Mouse (Mus musculus): ENCODE measurements at regions not wholly inside any gene's neighbourhood (a gene's known extent, or its start where the extent isn't known, plus 50 kb on each side); places are given as distances from the start of the nearest gene placed in this dataset.

DNA sequence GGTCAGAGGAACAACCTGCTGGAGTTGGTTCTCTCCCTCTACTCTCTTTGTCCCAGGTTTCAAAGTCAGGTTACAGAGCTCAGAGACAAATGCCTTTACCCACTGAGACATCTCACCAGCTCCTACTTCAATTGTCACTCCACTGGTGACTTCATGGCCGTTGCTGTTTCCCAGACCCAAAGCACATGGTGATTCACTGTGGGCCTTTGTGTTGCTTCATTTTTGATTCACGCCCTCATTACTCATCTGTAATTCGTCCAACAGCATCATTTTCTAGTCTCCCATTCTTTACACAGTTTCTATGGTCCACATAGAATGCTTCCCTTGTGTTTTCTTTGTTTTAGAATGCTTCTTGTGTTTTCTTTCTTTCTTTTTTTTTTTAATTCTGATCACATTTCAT, 498.2 kb downstream of the Igsf11 start:
- Histone ChIP-seq H3K27ac (ENCODE audit: insufficient read depth, low read depth, low read length) (no peak overlapping the region), H3K4me3 (ENCODE audit: insufficient read depth, low read depth, low read length) (no peak overlapping the region), H3K4me1 (ENCODE audit: control insufficient read depth, insufficient read depth, low read length) (no peaks in the 10 kb centered on the region)
- TF ChIP-seq POLR2A (IDR thresholded peaks at IDR 0.05; ENCODE audit: insufficient read depth, low read depth, low read length) (no peak), CTCF (IDR thresholded peaks at IDR 0.05; ENCODE audit: insufficient read depth, low read depth, low read length) (no peak)
- 45% methylated on average over 3 of the region's 3 CpGs for WGBS

DNA sequence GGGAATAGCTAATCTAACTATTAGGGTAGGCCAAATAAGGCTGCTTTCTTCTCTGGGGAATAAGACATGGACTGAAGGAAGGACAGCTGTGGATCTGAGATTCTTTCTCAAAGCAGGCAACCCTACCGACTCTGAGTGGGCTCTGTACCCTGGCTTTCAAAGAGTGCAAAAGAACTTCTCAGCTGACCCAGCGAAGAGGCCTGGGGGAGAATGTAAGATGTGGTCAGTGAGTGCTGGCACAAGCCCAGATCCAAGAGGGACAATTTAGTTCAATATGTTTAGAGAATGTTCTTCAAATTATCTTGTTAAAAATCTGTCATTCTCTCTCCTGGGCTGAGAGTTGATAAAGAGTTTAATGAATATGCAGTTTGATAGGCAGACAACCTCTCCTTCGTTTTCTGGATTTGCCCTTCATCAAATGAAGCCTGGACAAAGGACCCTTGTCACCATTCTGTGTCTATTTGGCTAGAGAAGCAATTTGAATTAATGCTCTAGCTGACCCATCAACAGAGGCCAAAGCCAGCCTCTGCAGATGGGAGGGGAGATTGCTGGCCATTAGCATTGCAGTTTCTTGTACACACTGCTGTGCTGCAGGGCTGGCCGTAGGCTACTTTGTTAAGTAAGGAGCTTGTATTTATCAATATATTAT, 509.8 kb downstream of the Igsf11 start:
- Histone ChIP-seq H3K27ac (ENCODE audit: insufficient read depth, low read depth, low read length) (no peak overlapping the region), H3K4me1 (ENCODE audit: control insufficient read depth, insufficient read depth, low read length) (no peaks in the 10 kb centered on the region)
- WGBS: 58% methylated on average over 4 of the region's 4 CpGs

DNA sequence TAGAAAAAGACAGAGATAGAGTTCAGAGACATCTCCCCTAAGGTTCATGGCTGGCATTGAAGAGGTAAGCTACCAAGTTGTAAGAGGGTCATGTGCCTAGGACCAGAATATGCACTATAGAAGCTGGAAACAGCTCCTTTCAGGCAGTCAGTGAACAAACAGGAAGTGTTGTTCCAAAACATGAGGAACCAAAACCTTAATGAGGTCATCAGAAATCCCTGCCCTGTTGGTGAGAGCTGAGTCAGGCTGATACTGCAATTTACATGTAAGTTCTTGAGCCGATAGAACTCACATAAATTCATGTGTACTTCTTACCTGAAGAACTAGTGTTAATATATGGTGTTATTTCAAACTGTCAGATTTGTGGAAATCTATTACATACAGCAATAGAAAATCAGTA, 539.1 kb downstream of the Igsf11 start:
- Histone ChIP-seq H3K27ac (ENCODE audit: insufficient read depth, low read depth, low read length) (no peak overlapping the region), H3K4me1 (ENCODE audit: control insufficient read depth, insufficient read depth, low read length) (no peaks in the 10 kb centered on the region), H3K4me3 (ENCODE audit: insufficient read depth, low read depth, low read length) (no peak overlapping the region)
- WGBS: 92% methylated on average over 1 of the region's 1 CpGs
- TF ChIP-seq POLR2A (IDR thresholded peaks at IDR 0.05; ENCODE audit: insufficient read depth, low read depth, low read length) (no peak), CTCF (IDR thresholded peaks at IDR 0.05; ENCODE audit: insufficient read depth, low read depth, low read length) (no peak)

More for the DNA sequence above, 509.8 kb downstream of the Igsf11 start:
- H3K4me3 ChIP-seq (ENCODE audit: insufficient read depth, low read depth, low read length): no peak overlapping the region
- TF ChIP-seq CTCF (IDR thresholded peaks at IDR 0.05; ENCODE audit: insufficient read depth, low read depth, low read length) (no peak), POLR2A (IDR thresholded peaks at IDR 0.05; ENCODE audit: insufficient read depth, low read depth, low read length) (no peak)

DNA sequence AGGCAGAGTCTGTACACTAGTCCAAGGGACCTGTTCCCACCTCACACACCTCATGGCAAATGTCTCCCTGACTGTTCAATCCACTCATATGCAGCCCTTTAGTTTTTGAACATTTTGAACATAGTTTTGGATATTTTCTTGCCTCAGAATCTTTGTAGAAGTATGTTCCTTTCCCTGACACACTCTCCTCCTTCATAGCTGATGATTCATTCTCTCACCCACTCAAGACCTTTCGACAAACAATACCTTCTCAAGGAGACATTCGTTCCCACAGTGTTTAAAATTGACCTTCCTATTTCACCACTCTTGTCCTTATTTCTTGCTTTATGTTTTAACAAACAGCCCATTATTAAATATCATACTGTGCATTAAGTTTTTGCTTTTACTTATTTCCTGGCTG, 538.4 kb upstream of the Lsamp start:
- TF ChIP-seq CTCF (IDR thresholded peaks at IDR 0.05; ENCODE audit: insufficient read depth, low read depth, low read length) (no peak), POLR2A (IDR thresholded peaks at IDR 0.05; ENCODE audit: insufficient read depth, low read depth, low read length) (no peak)
- Histone ChIP-seq H3K4me1 (ENCODE audit: control insufficient read depth, insufficient read depth, low read length) (no peaks in the 10 kb centered on the region), H3K4me3 (ENCODE audit: insufficient read depth, low read depth, low read length) (no peak overlapping the region), H3K27ac (ENCODE audit: insufficient read depth, low read depth, low read length) (no peak overlapping the region)
- 46% methylated on average over 2 of the region's 2 CpGs for WGBS

DNA sequence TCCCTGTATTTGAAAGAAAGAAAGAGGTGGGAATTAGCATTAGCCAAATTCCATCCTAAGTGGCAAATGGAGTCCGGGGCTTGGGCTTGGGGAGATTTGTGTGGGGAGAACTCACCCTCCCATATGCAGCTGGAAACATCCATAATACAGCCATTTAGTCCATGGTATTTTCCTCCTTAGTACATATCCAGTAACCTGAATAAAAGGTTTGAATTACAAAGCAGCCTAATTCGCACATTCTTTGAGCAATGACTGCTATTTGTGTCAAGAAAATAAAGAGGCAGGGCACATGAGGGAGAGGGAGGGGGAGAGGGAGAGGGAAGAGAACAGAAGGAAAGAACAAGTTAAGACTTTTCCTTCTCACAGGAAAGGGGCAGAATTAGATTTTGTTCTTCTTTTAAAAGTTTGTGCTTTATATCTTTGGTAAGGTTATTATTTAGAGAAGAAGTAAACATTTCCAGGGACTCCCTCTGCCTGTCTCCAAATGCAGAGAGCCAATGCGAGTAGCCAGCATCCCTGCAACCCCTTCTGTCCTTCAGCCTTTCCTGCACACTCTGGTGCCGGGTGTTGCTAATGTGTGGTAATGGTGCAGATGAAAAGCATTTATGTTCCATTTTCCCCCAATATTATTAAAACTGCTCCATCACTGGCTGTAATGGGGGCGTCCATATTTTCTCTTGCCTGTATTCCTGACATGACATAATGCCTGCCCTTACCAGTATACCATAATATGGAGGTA, 530.6 kb upstream of the Lsamp start:
- Histone ChIP-seq H3K4me3 (ENCODE audit: insufficient read depth, low read depth, low read length) (no peak overlapping the region), H3K27ac (ENCODE audit: insufficient read depth, low read depth, low read length) (no peak overlapping the region), H3K4me1 (ENCODE audit: control insufficient read depth, insufficient read depth, low read length) (no peaks in the 10 kb centered on the region)
- no peak for TF ChIP-seq POLR2A (IDR thresholded peaks at IDR 0.05; ENCODE audit: insufficient read depth, low read depth, low read length)
- TF ChIP-seq CTCF (IDR thresholded peaks at IDR 0.05; ENCODE audit: insufficient read depth, low read depth, low read length): no peak
- WGBS: 53% methylated on average over 5 of the region's 5 CpGs

All from olfactory bulb, adult 2 months (tissue).